Mouse (Mus musculus) neutrophil, adult 59 days (primary cell): ENCODE data around the gene Gm3755. TPM values are rescaled to one million over a fixed set of nuclear protein-coding genes. Genes with fewer than 3 reads are reported as not detected.

Experiments used
- total RNA-seq, 2 experiments: library from RNA; stranded (reverse); gene quantifications; 1 replicate in 1 of 2; 2 replicates in 1 of 2; pipeline ENCODE4 v1.2.4; 2023

The Gm3755 gene
- total RNA-seq, result not detected

GRCm38 (mm10) chr14:7450817-7451216 lies at the start of gene Gm3755:
TSS of gene Gm3755 (minus strand) at chr14:7450917.

GRCm38 (mm10) chr14:7483662-7484061 lies 32.9 kb upstream of the Gm3755 start, which contains the start of gene Gm3752:
TSS of gene Gm3752 (minus strand) at chr14:7483762.

Other genes with a start within 250 kb of the Gm3755 start
- gene Gm3727, start 186.2 kb downstream of the Gm3755 start, total RNA-seq, result not detected
- not detected for gene Gm3739, start 135.9 kb downstream of the Gm3755 start, total RNA-seq
- gene Gm5797, start 118.5 kb downstream of the Gm3755 start, total RNA-seq, result not detected
- not detected for gene Gm8374, start 85.8 kb downstream of the Gm3755 start, total RNA-seq
- gene Gm3752, start 32.8 kb upstream of the Gm3755 start, total RNA-seq, result not detected
- not detected for gene Gm3558, start 117.6 kb upstream of the Gm3755 start, total RNA-seq
- not detected for gene Gm10338, start 144.7 kb upstream of the Gm3755 start, total RNA-seq
- gene Gm10128, start 193.1 kb upstream of the Gm3755 start, total RNA-seq, result not detected